In genomic region chr10:40286767-40287166, GRCm38 (mm10) we compare ENCODE assay signal across 24 mouse cellular contexts. TPM values are rescaled to one million over a fixed set of nuclear protein-coding genes. Genes with fewer than 3 reads are reported as not detected.
DNase-seq lines count a peak whose midpoint lies in the region; ATAC-seq lines count a peak whose summit lies in the region.
"Had no signal": no experiment of that assay in that cellular context is flagged by ENCODE, and none has a peak within 500 bp of the region (broad histone marks: within the 10 kb centered on the region; RNA-seq: fewer than 3 reads in every experiment).

No protein-coding gene starts in this region.

- no peak for DNase-seq in frontal cortex, postnatal 36 days (ENCODE audit: low spot score in 2 of 2)
- DNase-seq in splenic B cell, adult 2 months (ENCODE audit: low read depth, low spot score): peak; percentile 23
- DNase-seq in heart, postnatal 36 days: no peak
- DNase-seq in gastrocnemius, postnatal 10 days: no peak
- DNase-seq: adrenal gland, adult 2 months; adrenal gland, postnatal 14 days; B cell, adult 2 months; cerebellum, adult 11 months; cerebellum, adult 2 months; cerebellum, adult 9-11 months; cerebellum, postnatal 25 days; gastrocnemius, postnatal 36 days; heart, adult 2 months; heart, postnatal 14 days; kidney, adult 2 months had no signal

- peak; percentile 74 for ATAC-seq in frontal cortex, adult (ENCODE audit: low TSS enrichment)
- peak; percentile 89 for ATAC-seq in activated CD4-positive, CD25-positive, alpha-beta regulatory T cell, adult 4 months
- ATAC-seq: forebrain, embryonic 13.5 days; forebrain, embryonic 16.5 days; intestine, embryonic 16.5 days; Patski had no signal

- H3K27me3 ChIP-seq in splenic B cell, adult 2 months (ENCODE audit: control insufficient read depth, insufficient read depth, low read length, poor library complexity, severe bottlenecking): no peaks in the 10 kb centered on the region
- H3K27me3 ChIP-seq: forebrain, embryonic 13.5 days; heart, embryonic 13.5 days; hindbrain, embryonic 12.5 days; hindbrain, embryonic 15.5 days; Patski had no signal

- H3K36me3 ChIP-seq in splenic B cell, adult 2 months (ENCODE audit: control insufficient read depth, insufficient read depth, low read length, poor library complexity, severe bottlenecking): peaks cover 10% of the 10 kb centered on the region

- intact Hi-C loops in heart, postnatal 36 days (cut with DNase I): no loop called here

RNA-seq across cellular contexts. Expression of gene Amd1, which starts 15.2 kb away (rescaled TPM):
- polyA plus RNA-seq in activated CD4-positive, CD25-positive, alpha-beta regulatory T cell, adult 4 months (2017; shearing (Covaris generic)): 10 to 100 TPM; 57.9 to 78.4 TPM
- total RNA-seq in heart, postnatal 36 days (2021): 10 to 100 TPM; 67.0 to 88.5 TPM
- 10 to 100 TPM; 16.7 to 21.3 TPM for total RNA-seq in gastrocnemius, postnatal 10 days (2021)

RNA-seq across cellular contexts. Expression of gene Gtf3c6, which starts 28.9 kb away (rescaled TPM):
- polyA plus RNA-seq in activated CD4-positive, CD25-positive, alpha-beta regulatory T cell, adult 4 months (2017; shearing (Covaris generic)): 100 to 1,000 TPM; 114 to 120 TPM
- total RNA-seq in heart, postnatal 36 days (2021): 10 to 100 TPM; 21.6 to 25.5 TPM
- 10 to 100 TPM; 28.2 to 30.1 TPM for total RNA-seq in gastrocnemius, postnatal 10 days (2021)

RNA-seq across cellular contexts. Expression of gene Rpf2, which starts 39.9 kb away (rescaled TPM):
- 10 to 100 TPM; 68.6 to 72.3 TPM for polyA plus RNA-seq in activated CD4-positive, CD25-positive, alpha-beta regulatory T cell, adult 4 months (2017; shearing (Covaris generic))
- 10 to 100 TPM in 1 of 2 experiments, 1 to 10 TPM in 1; 9.7 to 12.5 TPM for total RNA-seq in heart, postnatal 36 days (2021)
- total RNA-seq in gastrocnemius, postnatal 10 days (2021): 10 to 100 TPM; 18.7 to 20.3 TPM

RNA-seq across cellular contexts. Expression of gene Cdk19, which starts 52.6 kb away (rescaled TPM):
- polyA plus RNA-seq in activated CD4-positive, CD25-positive, alpha-beta regulatory T cell, adult 4 months (2017; shearing (Covaris generic)): 10 to 100 TPM; 11.6 to 18.4 TPM
- total RNA-seq in heart, postnatal 36 days (2021): 10 to 100 TPM; 14.5 to 16.1 TPM
- total RNA-seq in gastrocnemius, postnatal 10 days (2021): 1 to 10 TPM; 7.2 to 8.4 TPM
